8 mouse cellular contexts compared by ENCODE assay signal in genomic region chr7:66079364-66080230, GRCm38 (mm10). TPM values are rescaled to one million over a fixed set of nuclear protein-coding genes. Genes with fewer than 3 reads are reported as not detected.
A peak's percentile ranks its signal among the peaks of the same experiment; 100 is the strongest.
DNase-seq lines count a peak whose midpoint lies in the region; ATAC-seq lines count a peak whose summit lies in the region.

Gene Selenos, plus strand, starts transcription at chr7:66079649.

- no peaks in the 10 kb centered on the region for H3K9me3 ChIP-seq in hindbrain, embryonic 11.5 days (ENCODE audit: control insufficient read depth, low read length)

- H3K4me3 ChIP-seq in hindbrain, embryonic 11.5 days (ENCODE audit: low read depth, low read length) = peak within 1 kb of the TSS; percentile 77

- DNase-seq in MN1 (ENCODE audit: low spot score) = peak; percentile 96
- peak; percentile 93 for DNase-seq in cerebellum, adult 9-10 months
- DNase-seq in frontal cortex, adult 2 months (ENCODE audit: extremely low spot score in 1 of 2, low spot score in 1 of 2) = peak; percentile 95 to 97
- DNase-seq in hindbrain, embryonic 11.5 days (ENCODE audit: low spot score) = peak; percentile 97
- DNase-seq in layer of hippocampus, postnatal 10 days (ENCODE audit: low spot score in 2 of 2) = peak; percentile 94 to 95
- peak; percentile 98 for DNase-seq in lung, postnatal 10 days
- DNase-seq in ovary, postnatal 36 days (ENCODE audit: low spot score) = peak; percentile 94
- DNase-seq in thymus, postnatal 25 days = peak; percentile 95

- peak within 1 kb of the TSS; percentile 72 for H3K9ac ChIP-seq in hindbrain, embryonic 11.5 days (ENCODE audit: low read depth, low read length)

- H3K27ac ChIP-seq in hindbrain, embryonic 11.5 days (ENCODE audit: low read depth, low read length) = peak within 1 kb of the TSS; percentile 56

- H3K27me3 ChIP-seq in hindbrain, embryonic 11.5 days (ENCODE audit: control insufficient read depth, insufficient read depth, low read length) = no peaks in the 10 kb centered on the region

- H3K4me2 ChIP-seq in hindbrain, embryonic 11.5 days (replicated peaks; ENCODE audit: low read depth, low read length) = peak within 1 kb of the TSS; percentile 68

- H3K4me1 ChIP-seq in hindbrain, embryonic 11.5 days (replicated peaks; ENCODE audit: control insufficient read depth, insufficient read depth, low read length) = no peaks in the 10 kb centered on the region; the same call in 1 of the 2 replicates

- ATAC-seq in hindbrain, embryonic 11.5 days (ENCODE audit: low FRiP score) = peak; percentile 100

- 0 out of 2 replicates have a peak, but pooled peaks cover 9% of the 10 kb centered on the region for H3K36me3 ChIP-seq in hindbrain, embryonic 11.5 days (ENCODE audit: control insufficient read depth, insufficient read depth, low read length)

- WGBS in hindbrain, embryonic 11.5 days = under 1% methylated on average over 65 of the region's 65 CpGs

RNA-seq across cellular contexts. Expression of gene Selenos, which starts in this region (rescaled TPM):
- polyA plus RNA-seq in frontal cortex, adult 2 months (2012; rRNA removed) = 81.5 and 83.9 TPM in 2 replicates
- polyA plus RNA-seq in hindbrain, embryonic 11.5 days (2014; fragmentation: Nextera tagmentation; extraction: Ambion mirVana) = 88.2 and 90.4 TPM in 2 replicates
- 10 to 100 TPM; 53.0 to 58.2 TPM for total RNA-seq in layer of hippocampus, postnatal 10 days (2021)

Comparison
In these comparisons a context has a peak if more than half of its experiments do, and no peak if none do; other contexts are left out.
1. Peak in every context shown above with its lines: DNase-seq, ATAC-seq, H3K4me3 ChIP-seq and H3K27ac ChIP-seq.